Mouse (Mus musculus): ENCODE measurements around the gene Tfrc.

DNA sequence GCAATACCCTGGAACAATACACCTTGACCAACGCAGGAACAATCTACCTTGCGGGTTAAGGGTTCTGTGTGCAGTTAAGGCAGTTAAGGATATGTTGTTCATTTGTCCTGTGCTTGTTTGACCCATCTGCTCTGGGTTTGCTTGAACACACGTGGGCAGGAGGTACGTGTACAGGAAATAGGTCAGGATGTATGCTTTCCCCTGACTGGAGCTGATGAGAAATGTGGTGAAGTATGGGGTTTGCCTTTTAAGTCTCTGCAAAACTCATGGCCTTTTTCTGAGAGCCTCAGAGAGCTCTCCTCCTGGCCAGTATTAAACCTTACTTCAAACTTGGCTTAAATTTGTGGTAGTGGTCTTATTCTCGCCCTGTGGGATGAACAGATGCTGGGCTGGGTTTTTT is 14.8 kb upstream of the Tfrc start:
- no peak for TF ChIP-seq EP300 (IDR thresholded peaks at IDR 0.05; ENCODE audit: low read depth)
- no peak for TF ChIP-seq CTCF (IDR thresholded peaks at IDR 0.05; ENCODE audit: low read depth)

All from liver, embryonic 14.5 days (tissue).